In genomic region chr3:121852074-121852826, GRCm38 (mm10) we compare ENCODE assay signal across 10 mouse cellular contexts. TPM values are rescaled to one million over a fixed set of nuclear protein-coding genes. Genes with fewer than 3 reads are reported as not detected.
DNase-seq lines count a peak whose midpoint lies in the region; ATAC-seq and TF ChIP-seq lines count a peak whose summit lies in the region.
"Had no signal": no experiment of that assay in that cellular context is flagged by ENCODE, and none has a peak within 500 bp of the region (broad histone marks: within the 10 kb centered on the region; RNA-seq: fewer than 3 reads in every experiment).

No protein-coding gene starts in this region.

- 39% methylated on average over 4 of the region's 4 CpGs for WGBS in kidney, embryonic 16.5 days
- 31% methylated on average over 4 of the region's 4 CpGs for WGBS in liver, postnatal 0 days (ENCODE audit: insufficient replicate concordance)
- 44% methylated on average over 4 of the region's 4 CpGs for WGBS in stomach, embryonic 14.5 days
- 47% methylated on average over 4 of the region's 4 CpGs for WGBS in midbrain, embryonic 15.5 days

- H3K4me2 ChIP-seq in kidney, embryonic 16.5 days (replicated peaks; ENCODE audit: low read depth, low read length) = no peak overlapping the region
- H3K4me2 ChIP-seq in liver, postnatal 0 days (ENCODE audit: low read depth, low read length) = no peak overlapping the region
- H3K4me2 ChIP-seq in stomach, embryonic 14.5 days (replicated peaks; ENCODE audit: low read depth, low read length) = no peak overlapping the region
- no peak overlapping the region for H3K4me2 ChIP-seq in midbrain, embryonic 15.5 days

- no peak overlapping the region for H3K4me3 ChIP-seq in kidney, embryonic 16.5 days (ENCODE audit: low read length)
- H3K4me3 ChIP-seq in liver, postnatal 0 days (ENCODE audit: low read depth, low read length) = no peak overlapping the region
- no peak overlapping the region for H3K4me3 ChIP-seq in stomach, embryonic 14.5 days (ENCODE audit: low read depth, low read length)
- no peak overlapping the region for H3K4me3 ChIP-seq in midbrain, embryonic 15.5 days
- H3K4me3 ChIP-seq: left cerebral cortex, adult 2 months had no signal

- 0 out of 2 replicates have a peak, but pooled peaks cover 8% of the 10 kb centered on the region for H3K4me1 ChIP-seq in kidney, embryonic 16.5 days (ENCODE audit: insufficient read depth, low read length)
- no peaks in the 10 kb centered on the region for H3K4me1 ChIP-seq in liver, postnatal 0 days (ENCODE audit: insufficient read depth)
- 0 out of 2 replicates have a peak, but pooled peaks cover 6% of the 10 kb centered on the region for H3K4me1 ChIP-seq in stomach, embryonic 14.5 days (ENCODE audit: control insufficient read depth, insufficient read depth, low read length)
- H3K4me1 ChIP-seq in midbrain, embryonic 15.5 days = no peaks in the 10 kb centered on the region

- DNase-seq in embryo, embryonic 11 days = peak; percentile 12
- DNase-seq in embryo, embryonic 9.5 days (ENCODE audit: extremely low spot score) = no peak
- DNase-seq in liver, postnatal 0 days = peak; percentile 49
- DNase-seq in cerebellum, adult 11-12 months = no peak
- no peak for DNase-seq in left cerebral cortex, postnatal 25 days (ENCODE audit: low spot score in 2 of 2)
- DNase-seq: heart, postnatal 36 days had no signal

- peak; percentile 77 for TF ChIP-seq EP300 in liver, postnatal 0 days (IDR thresholded peaks at IDR 0.05; ENCODE audit: low read depth)

- no peaks in the 10 kb centered on the region for H3K9me3 ChIP-seq in kidney, embryonic 16.5 days (ENCODE audit: low read length)
- no peaks in the 10 kb centered on the region for H3K9me3 ChIP-seq in liver, postnatal 0 days (ENCODE audit: low read length)
- no peaks in the 10 kb centered on the region for H3K9me3 ChIP-seq in stomach, embryonic 14.5 days (ENCODE audit: control insufficient read depth, low read depth, low read length)
- H3K9me3 ChIP-seq in midbrain, embryonic 15.5 days = no peaks in the 10 kb centered on the region

- ATAC-seq in kidney, embryonic 16.5 days (ENCODE audit: low FRiP score, low TSS enrichment) = peak; percentile 96
- peak; percentile 90 for ATAC-seq in liver, postnatal 0 days
- peak; percentile 92 for ATAC-seq in stomach, embryonic 14.5 days (ENCODE audit: insufficient number of reproducible peaks, insufficient read depth, low FRiP score, low read depth)
- ATAC-seq in midbrain, embryonic 15.5 days (replicated peaks) = no peak

- H3K27me3 ChIP-seq in kidney, embryonic 16.5 days (ENCODE audit: insufficient read depth, low read length) = no peaks in the 10 kb centered on the region
- H3K27me3 ChIP-seq in liver, postnatal 0 days (ENCODE audit: insufficient read depth, low read length) = no peaks in the 10 kb centered on the region
- no peaks in the 10 kb centered on the region for H3K27me3 ChIP-seq in stomach, embryonic 14.5 days (ENCODE audit: control insufficient read depth, insufficient read depth, low read length)
- H3K27me3 ChIP-seq in midbrain, embryonic 15.5 days (replicated peaks) = no peaks in the 10 kb centered on the region

- no peaks in the 10 kb centered on the region for H3K36me3 ChIP-seq in kidney, embryonic 16.5 days (ENCODE audit: insufficient read depth, low read length)
- no peaks in the 10 kb centered on the region for H3K36me3 ChIP-seq in liver, postnatal 0 days (replicated peaks; ENCODE audit: insufficient read depth, low read length)
- H3K36me3 ChIP-seq in stomach, embryonic 14.5 days (ENCODE audit: control insufficient read depth, insufficient read depth, low read length) = no peaks in the 10 kb centered on the region
- no peaks in the 10 kb centered on the region for H3K36me3 ChIP-seq in midbrain, embryonic 15.5 days (replicated peaks)

- no peak overlapping the region for H3K9ac ChIP-seq in kidney, embryonic 16.5 days (replicated peaks; ENCODE audit: low read length)
- H3K9ac ChIP-seq in liver, postnatal 0 days (replicated peaks) = no peak overlapping the region
- no peak overlapping the region for H3K9ac ChIP-seq in stomach, embryonic 14.5 days (replicated peaks; ENCODE audit: low read depth, low read length)
- H3K9ac ChIP-seq in midbrain, embryonic 15.5 days = no peak overlapping the region

- TF ChIP-seq CTCF in liver, postnatal 0 days (IDR thresholded peaks at IDR 0.05; ENCODE audit: low read depth) = no peak

- peak overlapping the region; percentile 55 for H3K27ac ChIP-seq in kidney, embryonic 16.5 days (ENCODE audit: low read length)
- peak overlapping the region; percentile 87 for H3K27ac ChIP-seq in liver, postnatal 0 days (ENCODE audit: low read depth)
- H3K27ac ChIP-seq in stomach, embryonic 14.5 days (ENCODE audit: low read length) = peak overlapping the region; percentile 48; the same call in 1 of the 2 replicates
- no peak overlapping the region for H3K27ac ChIP-seq in midbrain, embryonic 15.5 days
- H3K27ac ChIP-seq: left cerebral cortex, adult 2 months had no signal

- intact Hi-C loops in left cerebral cortex, postnatal 25 days (cut with DNase I) = no loop called here

RNA-seq across cellular contexts. Expression of gene Abcd3, which starts 37.1 kb away (rescaled TPM):
- polyA plus RNA-seq in kidney, embryonic 16.5 days (2015; fragmentation: Nextera tagmentation; extraction: Ambion mirVana) = 77.1 and 82.6 TPM in 2 replicates
- 132 and 148 TPM in 2 replicates for polyA plus RNA-seq in liver, postnatal 0 days (2015; fragmentation: Nextera tagmentation; extraction: Ambion mirVana)
- 86.0 and 86.2 TPM in 2 replicates for polyA plus RNA-seq in stomach, embryonic 14.5 days (2014; fragmentation: Nextera tagmentation; extraction: Ambion mirVana)
- polyA plus RNA-seq in midbrain, embryonic 15.5 days (2015; fragmentation: Nextera tagmentation; extraction: Ambion mirVana) = 65.6 and 70.8 TPM in 2 replicates
- 10 to 100 TPM; 53.3 to 54.7 TPM for total RNA-seq in left cerebral cortex, postnatal 25 days (2021)

Comparison
In these comparisons a context has a peak if more than half of its experiments do, and no peak if none do; other contexts are left out.
1. DNase-seq: peak in embryo, embryonic 11 days (single experiment) and liver, postnatal 0 days (single experiment); none in embryo, embryonic 9.5 days (single experiment), cerebellum, adult 11-12 months (single experiment) and left cerebral cortex, postnatal 25 days (0 of 2).